Mouse (Mus musculus): ENCODE measurements at regions not wholly inside any gene's neighbourhood (a gene's known extent, or its start where the extent isn't known, plus 50 kb on each side); places are given as distances from the start of the nearest gene placed in this dataset.
A peak's percentile ranks its signal among the peaks of the same experiment; 100 is the strongest.

DNA sequence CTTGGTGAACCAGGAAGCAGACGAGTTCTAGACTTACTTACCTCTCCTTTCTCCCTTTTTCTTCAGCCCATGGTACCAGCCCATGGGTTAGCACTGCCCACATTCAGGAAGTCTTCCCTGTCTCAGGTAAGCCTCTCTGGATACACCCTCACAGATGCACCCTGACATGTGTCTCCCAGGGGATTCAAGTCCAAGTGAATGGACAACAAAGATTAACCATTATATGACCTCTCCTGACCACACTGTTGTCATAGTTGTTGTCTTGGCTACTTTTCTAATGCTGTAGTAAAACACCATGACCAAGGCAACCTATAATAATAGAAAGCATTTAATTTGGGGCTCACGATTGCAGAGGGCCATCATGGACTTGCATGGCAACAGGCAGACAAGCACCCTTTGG, 98.8 kb upstream of the Vash1 start:
- DNase-seq (ENCODE audit: low spot score), result no peak

DNA sequence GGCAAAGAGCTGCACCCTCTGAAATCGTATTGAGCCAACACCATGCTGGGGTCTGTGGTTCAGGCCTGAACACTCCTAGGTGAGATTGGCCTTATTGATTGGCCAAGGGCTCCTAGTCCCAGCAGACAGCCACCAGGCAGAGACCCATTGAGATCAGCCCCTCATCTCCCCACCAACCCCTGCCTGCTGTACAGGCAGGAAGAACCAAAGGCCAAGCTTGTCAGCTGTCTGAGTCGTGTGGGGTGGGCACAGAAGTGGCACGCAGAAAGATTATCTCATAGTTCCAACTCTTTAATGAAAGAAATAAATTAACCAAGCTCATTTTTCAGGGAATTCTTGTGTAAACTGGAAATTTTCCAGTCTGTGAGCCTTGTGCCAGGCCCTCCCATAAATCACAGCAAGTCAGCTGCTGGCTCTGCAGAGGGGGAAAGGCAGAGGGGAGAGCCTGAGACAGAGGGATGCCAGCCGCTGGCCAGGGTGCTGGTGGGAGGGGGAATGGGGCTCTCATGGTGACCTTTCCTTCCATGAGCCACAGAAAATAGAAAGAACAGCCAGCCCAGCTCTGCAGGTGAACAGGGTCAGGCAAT, 98.3 kb upstream of the Vash1 start:
- DNase-seq (ENCODE audit: low spot score), result no peak

DNA sequence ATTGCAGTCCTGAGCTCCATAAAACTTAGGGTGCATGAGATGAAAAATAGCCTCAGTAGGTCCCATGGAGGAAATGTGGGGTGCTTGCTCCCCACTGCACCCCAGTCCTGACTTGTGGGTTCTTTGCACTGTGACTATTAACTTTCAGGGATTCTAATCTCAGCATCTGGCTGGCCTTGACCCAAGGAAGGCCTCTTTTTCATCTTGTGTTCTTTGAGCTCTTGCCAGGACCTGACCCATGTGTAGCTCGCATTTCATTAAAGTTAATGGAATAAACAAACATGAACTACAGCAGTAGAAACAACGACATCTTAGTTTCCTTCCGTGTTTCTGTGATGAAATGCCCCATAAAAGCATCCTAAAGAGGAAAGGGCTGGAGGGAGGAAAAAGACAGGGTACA, 96.4 kb upstream of the Vash1 start:
- DNase-seq (ENCODE audit: low spot score), result no peak

- no peak for DNase-seq (ENCODE audit: low spot score)
These were observed 90.5 kb upstream of the Vash1 start for GRCm38 (mm10) chr12:86588010-86588409.

DNA sequence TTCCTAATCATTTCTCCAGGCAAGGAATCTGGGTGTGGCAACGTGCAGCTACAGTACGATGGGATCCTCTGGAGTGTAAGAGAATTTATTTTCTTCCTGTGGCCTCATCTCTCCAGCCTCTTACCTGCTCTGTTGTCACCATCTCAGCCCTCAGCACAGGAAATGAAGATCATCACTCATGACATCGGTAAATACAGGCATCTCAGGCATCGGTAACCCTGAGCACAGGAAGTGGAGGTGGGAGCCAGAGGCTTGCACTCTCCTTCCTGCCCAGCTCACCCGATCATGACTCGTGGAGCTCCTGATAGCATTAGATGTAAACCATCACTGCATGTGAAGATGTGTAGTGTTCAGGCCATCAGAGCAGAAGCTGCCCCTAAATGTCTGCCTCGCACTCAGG, 86.0 kb upstream of the Vash1 start:
- no peak for DNase-seq (ENCODE audit: low spot score)

DNA sequence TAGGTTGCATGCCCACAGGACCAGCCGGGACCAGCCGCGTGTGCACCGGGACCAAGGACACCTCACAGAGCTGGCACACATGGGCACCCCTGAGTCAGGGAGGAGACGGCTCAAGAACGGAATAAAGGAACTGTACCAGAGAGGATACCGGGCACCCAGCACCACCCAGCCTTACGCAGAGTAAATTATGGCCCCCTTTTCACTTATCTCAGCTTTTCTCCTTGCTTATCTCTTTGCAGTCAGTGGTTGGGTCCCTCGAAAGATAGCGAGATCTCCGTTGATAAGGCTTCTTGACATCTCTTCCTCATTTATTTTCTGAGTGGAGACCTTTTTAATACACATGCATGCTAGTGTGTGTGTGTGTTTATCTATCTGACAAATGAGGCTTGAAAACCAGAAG, 83.9 kb upstream of the Vash1 start:
- no peak for DNase-seq (ENCODE audit: low spot score)

DNA sequence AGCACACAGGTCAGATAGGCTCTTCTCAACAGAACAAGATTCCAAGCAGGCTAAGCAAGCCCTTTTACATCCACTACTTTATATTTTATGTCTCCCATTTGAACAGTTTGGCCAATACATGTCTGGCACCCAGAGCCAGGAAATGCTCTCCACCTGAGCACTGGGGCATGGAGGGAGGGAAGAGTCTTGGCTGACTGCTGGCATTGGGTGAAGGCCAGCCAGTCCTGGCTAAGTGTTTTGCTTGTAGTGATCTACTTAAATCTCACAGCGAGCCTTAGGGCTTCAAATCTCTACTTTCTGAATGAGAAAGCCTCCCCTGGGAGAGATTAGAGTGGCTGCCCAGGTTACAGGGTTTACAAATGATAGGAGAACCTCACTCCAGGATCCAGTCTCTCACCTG, 78.5 kb upstream of the Vash1 start:
- DNase-seq (ENCODE audit: low spot score), result no peak

DNA sequence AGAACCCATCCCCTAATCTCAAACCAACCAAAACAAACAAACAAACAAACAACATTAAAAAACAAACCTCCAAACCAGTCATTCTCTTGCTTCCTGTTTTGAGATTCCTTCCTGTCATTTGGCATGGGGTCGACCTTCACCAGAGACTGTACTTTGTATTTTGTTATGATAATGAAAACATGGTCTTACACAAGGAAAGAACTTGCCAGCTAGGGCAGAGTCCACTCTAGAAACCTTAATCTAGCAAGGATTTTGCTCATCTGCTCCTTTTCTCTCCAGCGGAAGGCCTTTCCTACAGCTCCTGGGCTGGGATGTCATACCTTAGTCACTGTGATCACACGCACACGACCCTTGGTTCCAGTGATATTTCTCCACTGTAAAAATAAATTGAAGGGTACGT, 75.0 kb upstream of the Vash1 start:
- no peak for DNase-seq (ENCODE audit: low spot score)

DNA sequence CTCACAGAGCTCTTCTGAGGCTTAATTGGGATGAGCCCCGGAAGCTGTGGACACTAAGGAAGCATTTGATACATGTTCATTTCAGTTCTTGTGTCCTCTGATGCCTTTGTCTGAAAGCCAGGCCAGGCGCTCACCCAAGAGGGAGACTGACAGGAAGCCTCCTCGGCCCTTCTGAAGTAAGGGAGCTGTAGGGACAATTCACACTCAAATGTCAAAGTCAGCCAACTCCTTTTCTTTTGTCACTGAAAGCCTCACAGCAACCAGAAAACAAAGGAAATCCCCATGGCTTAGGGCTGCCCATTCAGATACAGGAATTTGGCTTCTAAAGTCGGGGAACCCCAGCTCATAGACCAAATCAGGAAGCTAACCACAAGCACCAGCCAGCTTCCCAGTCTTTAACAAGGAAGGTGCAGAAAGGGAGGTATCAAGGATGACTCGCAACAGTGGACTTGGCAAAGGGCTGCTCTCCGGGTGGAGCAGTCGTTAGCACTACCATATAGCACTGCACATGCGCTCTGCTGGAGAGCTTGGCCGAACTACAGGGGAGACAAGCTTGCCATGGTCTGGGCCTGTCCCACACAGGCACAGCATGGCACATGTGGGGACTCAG, 66.0 kb upstream of the Vash1 start:
- DNase-seq (ENCODE audit: low spot score), result no peak

DNA sequence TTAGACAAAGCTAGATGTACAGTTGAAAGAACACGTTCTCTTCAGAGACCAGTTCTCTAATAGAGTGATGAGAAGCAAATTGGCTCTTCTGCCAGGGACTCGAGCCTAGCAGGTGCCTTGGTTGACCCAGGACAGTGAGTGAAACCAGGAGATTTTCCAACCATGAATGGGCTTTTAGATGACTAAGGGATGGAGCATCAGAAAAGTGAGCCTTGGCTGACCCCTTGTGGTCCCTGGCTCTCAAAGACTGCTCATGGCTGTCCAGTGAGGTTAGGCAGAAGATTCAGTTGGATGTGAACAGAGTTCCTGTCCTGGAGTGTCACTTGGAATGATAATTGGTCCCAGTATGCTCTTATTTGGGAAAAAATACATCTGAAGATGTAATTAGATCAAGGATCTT, 64.3 kb upstream of the Vash1 start:
- DNase-seq (ENCODE audit: low spot score), result peak; percentile 77

- DNase-seq (ENCODE audit: low spot score), result no peak
These were observed 62.2 kb upstream of the Vash1 start for GRCm38 (mm10) chr12:86616327-86616726.

DNA sequence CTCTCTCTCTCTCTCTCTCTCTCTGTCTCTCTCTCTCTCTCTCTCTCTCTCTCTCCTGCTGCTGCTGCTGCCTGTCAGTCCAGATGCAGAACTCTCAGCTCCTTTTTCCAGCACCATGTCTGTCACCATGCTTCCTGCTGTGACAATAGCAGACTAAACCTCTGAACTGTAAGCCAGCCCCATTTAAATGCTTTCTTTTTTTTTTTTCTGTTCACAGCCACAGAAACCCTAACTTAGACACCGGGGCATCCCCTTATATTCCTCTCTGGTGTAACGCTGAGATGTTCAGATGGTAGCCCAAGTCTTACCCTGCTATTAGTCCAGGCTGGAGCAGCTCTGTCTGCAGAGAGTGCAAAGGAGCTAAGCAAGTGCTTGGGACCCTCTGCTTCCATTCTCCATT, 54.3 kb upstream of the Vash1 start:
- DNase-seq (ENCODE audit: low spot score), result no peak

DNA sequence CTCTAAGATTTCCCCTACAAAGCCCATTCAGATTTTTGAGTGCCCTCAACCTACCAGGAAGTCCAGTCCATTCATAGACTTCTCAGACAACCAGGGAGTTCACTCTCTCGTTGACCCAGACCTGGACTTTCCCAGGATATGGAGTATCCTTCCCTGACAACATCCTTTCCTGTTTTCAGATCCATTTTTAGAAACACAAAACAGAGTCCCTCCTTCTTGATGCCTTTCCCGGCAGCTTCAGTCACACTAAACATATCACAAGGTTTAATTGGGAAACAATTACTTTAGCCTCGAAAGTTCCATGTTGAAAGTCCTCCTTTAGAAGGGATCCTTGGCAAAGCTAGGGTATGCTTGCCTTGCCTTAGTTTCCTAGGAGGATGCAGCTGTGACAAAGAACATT, 51.8 kb upstream of the Vash1 start:
- DNase-seq (ENCODE audit: low spot score), result no peak

DNA sequence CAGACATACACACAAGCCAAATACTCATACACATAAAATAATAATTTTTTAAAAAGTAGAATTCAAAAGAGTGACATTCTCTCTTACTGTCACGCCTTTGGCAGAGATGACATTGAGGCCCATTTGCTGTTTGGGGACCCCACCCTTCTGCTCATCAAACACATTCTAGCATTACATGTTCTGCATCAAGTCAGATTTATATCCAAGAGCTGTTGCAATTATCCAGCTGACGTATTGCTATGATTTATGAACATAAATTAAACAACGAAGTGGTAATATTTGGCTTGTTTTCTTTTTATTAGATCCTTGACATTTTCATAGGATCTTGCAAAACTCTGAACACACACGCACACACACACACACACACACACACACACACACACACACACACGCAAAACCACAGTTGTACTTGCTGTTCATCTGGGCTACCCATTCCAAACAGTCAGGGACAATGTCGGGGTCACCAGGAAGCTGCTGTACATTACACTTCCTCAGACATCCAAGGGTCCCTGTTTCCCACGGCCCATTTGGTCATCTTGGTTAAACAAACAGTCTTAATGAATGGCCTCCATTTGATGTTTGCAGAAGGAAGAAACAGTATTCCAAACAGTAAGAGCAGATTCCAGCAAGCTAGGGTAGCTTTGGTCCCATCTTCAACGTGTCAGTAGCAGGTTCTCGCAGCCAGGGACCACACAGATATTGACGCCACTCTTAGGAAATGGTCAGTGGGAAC, 50.3 kb upstream of the Vash1 start:
- no peak for DNase-seq (ENCODE audit: low spot score)
